Mouse (Mus musculus): ENCODE results near the gene Cyp8b1.
A peak's percentile ranks its signal among the peaks of the same experiment; 100 is the strongest.

The Cyp8b1 gene

GRCm38 (mm10) chr9:121890441-121890941, 25.6 kb downstream of the Cyp8b1 start:
- DNase-seq = peak; percentile 36 to 55

DNA sequence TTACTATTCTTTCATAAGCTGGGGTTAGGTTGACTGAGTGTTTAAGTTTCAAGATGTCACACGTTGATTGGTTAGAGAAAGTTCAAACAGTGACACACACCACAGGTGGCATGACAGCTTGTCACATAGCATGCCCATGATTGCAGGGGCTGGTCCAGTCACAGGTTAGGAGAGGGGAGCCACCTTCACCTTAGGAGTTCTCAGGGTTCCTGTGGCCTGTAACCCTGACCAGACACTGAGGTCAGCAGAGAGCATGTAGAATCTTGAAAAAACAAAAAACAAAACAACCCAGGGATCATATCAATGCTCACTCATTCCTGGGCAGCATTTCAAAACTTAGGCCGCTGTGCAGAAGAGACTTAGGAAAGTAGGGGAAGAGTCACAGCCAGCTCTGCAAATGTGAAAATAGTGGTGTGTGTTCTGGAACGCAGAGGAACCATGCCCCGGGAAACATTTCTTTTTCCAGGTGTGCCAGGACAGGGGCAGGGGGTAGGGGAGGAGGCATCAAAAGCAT, 26.1 kb downstream of the Cyp8b1 start:
- DNase-seq = no peak

GRCm38 (mm10) chr9:121882015-121882457, 34.1 kb downstream of the Cyp8b1 start:
- no peak for DNase-seq

GRCm38 (mm10) chr9:121881301-121881700, 34.8 kb downstream of the Cyp8b1 start:
- peak in 1 of 2 experiments; percentile 24 for DNase-seq

DNA sequence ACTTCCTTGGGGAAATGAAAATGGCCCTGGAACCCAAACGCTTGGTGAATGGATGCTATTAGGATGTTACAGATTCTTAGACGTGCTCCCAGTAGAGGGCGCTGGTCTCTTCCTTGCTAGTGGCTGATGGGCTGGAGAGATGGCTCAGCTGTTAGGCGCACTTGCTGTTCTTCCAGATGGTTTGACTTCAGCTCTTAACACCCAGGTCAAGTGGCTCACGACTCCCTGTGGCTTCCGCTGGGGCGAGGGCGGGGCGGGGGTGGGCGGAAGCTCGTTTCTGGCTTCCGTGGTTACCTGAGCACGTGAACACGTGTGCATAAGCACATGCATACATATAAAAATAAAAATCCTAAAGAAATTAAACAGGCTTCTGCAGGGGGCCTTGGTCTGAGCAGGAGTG, 35.3 kb downstream of the Cyp8b1 start:
- DNase-seq = peak; percentile 68 to 73

- no peak for DNase-seq
Measured at GRCm38 (mm10) chr9:121877052-121877740, 38.9 kb downstream of the Cyp8b1 start.

DNA sequence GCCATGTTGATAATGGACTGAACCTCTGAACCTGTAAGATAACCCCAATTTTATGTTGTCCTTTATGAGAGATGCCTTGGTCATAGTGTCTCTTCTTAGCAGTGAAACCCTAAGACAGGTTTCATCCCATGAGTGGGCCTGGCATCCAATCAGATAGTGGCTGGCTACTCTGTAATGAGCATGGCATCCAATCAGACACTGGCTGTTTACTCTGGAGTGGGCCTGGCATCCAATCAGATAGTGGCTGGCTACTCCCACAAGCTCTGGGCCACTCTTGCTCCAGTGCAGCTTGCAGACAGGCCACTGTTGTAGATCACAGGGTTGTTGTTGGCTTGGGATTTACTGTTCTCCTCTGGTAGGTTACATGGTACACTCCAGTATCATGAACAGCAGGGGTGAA, 42.5 kb downstream of the Cyp8b1 start:
- no peak for DNase-seq

DNA sequence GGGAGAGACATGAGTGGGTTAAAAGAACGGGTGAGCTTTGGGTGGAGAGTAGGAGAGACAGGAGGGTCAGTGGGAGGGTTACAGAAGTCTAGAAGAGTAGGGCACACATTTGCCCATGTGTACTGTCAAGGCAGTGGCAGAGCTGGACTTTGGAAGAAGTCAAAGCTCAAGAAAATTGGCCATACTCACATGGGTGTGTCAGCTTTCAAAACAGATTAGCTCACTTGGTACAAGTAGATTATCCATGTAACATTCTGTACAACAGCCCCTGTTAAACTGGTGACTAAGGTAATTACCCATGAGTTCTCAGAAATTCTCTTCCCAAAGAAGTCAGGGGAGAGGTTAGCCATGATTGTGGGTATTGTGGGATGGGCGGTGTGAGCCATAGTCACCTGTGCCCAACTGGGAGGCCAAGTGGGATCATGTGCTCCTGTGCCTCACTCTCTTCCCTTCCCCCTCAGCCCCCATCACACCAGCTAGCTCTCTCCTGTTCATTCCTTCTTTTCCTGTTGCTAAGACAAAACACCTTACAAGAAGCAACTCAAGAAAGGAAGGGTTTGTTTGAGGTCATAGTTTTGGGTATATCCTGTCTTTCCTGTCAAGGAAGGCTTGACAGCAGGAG, 43.9 kb downstream of the Cyp8b1 start:
- no peak for DNase-seq

DNA sequence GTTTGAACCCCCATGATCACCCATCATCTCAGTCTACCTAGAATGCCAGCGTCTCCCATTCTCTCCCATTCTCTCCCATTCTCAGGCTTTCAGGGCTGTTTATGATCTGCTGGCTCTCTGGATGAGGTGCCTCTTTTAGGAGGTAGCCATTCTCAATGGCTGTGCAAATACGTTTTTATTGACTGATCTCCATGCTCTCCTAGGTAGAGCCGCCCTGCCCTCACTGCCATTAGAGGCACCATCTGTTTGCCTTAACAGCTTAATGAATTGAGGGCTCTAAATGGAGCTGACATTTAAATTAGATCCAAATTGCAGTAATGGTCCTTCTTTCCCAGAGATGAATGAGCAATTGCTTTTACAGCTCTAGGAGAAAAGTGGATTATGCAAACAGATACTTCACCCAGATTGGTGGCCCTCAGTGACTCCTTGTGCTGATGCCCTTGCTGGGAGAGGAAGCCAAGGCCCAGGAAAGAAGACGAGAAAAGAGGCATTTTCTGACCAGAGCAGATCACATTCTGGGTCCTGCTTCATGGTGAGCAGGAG, 46.1 kb downstream of the Cyp8b1 start:
- DNase-seq = no peak

- DNase-seq = no peak
Measured at GRCm38 (mm10) chr9:121869432-121869831, 46.7 kb downstream of the Cyp8b1 start.

- DNase-seq = no peak
Measured at GRCm38 (mm10) chr9:121868236-121868635, 47.9 kb downstream of the Cyp8b1 start.

DNA sequence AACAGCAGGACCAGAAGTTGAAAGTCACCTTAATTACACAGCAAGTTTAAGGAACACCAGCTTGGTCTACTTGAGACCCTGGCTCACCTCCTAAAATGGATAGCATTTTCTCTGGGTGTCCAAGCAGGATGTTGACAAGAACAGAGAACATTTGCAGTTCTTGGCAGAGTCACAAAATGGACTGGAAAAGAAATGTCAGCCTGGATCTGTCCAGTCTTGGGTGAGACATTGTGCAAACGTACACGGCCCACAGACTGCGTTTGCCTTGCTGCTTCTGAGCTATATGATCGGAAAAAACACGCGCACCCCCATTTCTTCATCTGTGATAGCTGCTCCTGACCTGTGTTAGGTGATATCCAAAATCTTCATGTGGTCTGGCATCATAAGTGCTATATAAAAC, 48.5 kb downstream of the Cyp8b1 start:
- no peak for DNase-seq

DNA sequence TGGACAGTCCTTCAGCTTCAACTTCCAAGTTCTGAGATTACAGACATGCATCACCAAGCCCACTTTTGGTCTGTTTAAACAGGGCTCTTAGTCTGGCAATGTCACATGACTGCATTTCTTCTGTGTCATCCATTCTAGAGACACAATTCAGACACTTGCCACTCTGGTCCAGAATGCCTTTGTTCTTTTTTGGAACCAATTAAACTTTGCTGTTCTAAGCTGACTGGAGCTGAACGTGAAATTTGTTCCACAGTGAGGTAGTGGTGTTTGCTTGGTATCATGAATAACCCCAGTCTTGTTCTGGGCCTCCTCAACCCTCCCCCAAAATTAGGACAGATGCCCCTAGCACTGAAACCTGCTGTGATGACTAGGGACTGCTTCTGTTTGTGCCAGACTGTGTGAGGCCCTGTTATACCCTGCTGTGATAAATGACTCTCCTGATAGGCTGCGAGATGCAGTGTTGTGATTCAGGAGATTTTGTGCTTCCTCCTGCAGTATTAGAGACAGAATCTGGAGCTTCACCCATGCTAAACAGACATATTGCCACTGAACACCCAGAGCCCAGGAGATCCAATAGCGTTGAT, 50.6 kb downstream of the Cyp8b1 start:
- DNase-seq = no peak

- no peak for DNase-seq
Measured at GRCm38 (mm10) chr9:121864837-121865236, 51.3 kb downstream of the Cyp8b1 start.

Data from thymus, postnatal 36 days (tissue).